Mouse (Mus musculus) retina, postnatal 1 day (tissue): Measurements from ENCODE around the gene Epha6.
"Not testable (repeated sequence)": the region's sequence is repeated elsewhere in the genome, so short reads cannot be mapped to it uniquely, and the experiment has no call there.

Source experiments
- DNase-seq: peaks from one replicate; pipeline ENCODE4 v3.0.0-alpha.2; 2012

Gene Epha6

DNA sequence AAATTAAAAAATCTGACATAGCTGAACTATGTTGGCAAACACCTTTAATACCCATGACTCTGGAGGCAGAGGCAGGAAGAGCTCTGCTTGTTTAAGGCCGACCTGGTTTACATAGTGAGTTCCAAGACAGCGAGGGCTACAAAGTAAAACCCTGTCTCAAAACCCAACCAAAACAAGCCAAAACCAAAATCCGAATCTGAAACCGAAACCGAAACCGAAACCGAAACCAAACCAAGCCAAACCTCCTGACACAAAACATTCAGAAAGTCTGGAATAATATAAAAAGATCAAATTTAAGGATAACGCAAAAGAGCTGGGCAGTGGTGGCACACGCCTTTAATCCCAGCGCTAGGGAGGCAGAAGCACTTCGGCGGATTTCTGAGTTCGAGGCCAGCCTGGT lies 725.3 kb downstream of the Epha6 start:
- DNase-seq = no peak

DNA sequence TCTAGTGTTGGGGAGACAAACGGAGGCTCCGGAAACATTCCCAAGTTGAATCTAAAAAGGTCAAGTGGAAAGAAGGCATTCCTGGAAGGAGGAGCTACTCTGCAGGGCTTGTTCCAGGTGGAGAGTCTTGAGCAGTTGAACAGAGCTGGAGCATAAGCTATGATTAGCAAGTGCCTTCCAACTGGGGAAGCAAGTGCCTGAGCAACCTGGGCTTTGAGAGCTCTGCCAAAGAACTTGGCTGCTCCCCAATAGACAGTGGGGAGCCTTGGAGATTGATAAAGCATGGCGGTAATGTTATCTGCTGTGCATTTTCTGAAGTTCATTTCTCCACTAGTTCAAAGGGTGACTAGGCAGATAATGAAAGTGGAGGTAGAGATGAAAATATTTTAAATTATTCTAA lies 733.5 kb downstream of the Epha6 start:
- DNase-seq = no peak

DNA sequence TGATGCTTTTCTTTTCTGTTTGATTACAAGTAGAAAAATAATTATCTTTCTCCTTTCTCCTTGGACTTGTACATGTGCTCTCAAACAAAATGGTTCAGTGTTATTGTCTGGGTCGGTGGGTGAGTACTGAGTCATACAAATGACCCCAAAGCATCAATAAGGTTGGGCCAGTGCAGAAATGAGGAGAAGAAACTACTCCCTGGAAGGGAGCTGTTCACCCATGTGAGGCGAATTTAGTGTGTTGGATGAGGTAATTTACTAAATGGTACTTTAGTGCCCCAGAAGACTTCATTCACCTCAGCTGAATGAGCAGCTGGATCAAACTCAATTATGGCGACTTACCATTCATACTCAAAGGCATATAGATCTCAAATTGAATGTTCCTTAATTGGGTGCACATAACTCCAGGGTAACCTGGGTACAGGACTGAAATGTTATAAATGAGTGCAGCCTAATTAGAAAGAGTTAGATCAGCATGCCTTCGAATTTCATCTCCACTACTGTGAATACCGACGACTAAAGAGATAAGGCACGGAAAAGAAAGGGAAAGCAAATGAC lies 751.1 kb downstream of the Epha6 start:
- DNase-seq = peak; percentile 41

DNA sequence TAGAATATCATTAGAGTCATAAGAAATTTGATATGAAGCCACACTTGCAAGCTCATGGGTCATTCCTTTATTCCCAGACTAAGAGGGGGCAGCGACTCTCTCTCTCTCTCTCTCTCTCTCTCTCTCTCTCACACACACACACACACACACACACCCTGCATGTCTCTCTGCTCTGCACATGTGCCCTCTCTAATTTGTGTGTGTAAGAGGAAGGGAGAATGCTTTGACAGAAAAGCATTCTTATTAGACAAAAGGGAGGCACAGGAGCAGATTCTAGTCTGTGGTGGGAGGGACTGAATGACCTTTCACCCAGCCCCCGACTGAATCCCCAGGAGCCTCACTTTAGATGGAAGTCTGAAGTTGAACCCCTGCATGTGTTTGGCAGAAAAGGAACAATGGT lies 752.6 kb downstream of the Epha6 start:
- no peak for DNase-seq

DNA sequence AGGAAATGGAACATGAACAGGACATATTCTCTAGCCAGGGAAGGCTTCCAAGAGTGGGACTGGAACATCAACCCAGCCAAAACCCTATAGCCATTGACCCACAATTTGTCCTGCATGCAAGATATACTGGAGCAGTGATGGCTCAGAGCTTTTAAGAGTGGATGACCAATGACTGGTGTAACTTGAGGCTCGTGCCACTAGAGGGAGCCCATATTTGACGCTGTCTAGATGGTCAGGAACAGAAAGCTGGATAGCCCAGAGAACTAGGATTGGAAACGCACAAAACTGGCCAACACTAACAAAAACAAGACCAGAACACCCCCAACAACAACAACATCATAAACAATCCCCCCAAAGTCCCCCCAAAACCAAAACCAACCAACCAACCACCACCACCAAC lies 758.8 kb downstream of the Epha6 start:
- peak; percentile 52 for DNase-seq

DNA sequence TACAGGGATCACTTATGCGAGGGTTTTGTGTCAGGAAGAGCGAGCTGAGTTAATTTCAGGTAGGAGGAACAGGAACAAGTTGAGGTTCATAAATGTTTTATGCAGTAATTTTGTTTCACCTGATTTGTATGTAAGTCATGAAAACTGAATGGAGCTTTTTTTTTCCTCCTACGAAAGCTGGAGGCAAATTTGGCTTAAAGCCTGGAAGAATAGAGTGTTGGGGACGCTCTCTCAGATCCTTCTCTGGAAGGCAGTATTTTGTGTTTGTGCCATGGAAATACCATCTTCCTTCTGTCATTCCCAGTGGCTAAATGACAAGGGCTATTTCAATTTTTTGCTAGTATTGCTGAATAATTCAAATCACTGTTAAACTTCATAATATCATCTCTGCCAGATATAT lies 768.6 kb downstream of the Epha6 start:
- DNase-seq = no peak

DNA sequence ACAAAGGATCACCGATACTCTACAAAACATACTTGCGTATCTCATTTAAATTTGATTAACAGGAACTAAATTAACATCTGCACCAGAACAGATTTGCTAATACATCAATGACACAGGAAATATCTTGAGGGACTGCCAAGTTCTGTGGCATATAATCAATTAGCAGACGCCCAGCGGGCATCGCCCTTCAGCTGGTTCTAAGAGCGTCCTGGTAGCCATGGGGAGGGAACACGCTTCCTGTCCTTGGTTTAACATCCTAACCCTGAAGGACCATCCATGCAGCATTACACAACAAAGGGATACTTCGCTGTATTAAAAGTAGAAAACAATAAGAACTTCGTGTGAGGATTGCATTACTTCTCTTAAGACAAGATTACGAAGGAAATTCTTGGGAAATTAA lies 769.0 kb downstream of the Epha6 start:
- DNase-seq = no peak

DNA sequence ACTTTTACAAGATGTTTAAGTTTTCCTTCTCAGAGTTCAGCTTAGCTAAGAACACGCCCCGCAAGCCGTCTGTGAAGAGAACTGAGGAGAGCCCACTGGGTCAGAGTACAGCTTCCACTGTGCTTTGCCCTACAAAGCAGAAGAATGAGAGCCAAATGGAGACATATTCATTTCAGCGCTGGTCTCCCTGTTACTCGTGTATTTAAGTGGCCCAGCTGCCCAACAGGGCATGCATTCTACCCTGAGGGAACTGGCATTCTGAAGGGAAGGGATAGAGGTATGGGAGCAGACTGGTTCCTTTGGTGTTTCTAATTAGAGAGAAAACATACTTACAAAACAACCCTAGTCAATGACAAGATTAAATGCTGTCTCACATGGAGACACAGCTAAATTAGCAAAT lies 772.9 kb downstream of the Epha6 start:
- DNase-seq = peak; percentile 10

DNA sequence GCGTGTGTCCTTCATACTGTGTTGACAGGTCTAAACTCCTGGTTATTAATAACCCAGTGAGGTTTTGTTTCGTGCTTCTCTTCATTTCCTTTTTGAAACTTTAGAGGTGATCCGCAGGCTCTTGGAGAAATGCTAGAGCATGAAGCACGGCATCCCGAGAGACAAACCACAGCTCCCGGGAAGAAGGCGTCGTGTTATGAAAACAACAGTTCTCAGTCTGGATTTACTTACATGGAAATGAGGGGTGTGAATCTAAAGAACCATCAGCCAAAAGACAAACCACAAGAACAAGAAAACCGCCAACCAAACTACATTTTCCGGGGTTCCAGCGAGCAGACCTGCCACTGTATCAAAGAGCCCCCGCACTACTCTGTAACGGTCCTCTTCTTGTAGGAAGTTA lies 775.7 kb downstream of the Epha6 start:
- DNase-seq = no peak

DNA sequence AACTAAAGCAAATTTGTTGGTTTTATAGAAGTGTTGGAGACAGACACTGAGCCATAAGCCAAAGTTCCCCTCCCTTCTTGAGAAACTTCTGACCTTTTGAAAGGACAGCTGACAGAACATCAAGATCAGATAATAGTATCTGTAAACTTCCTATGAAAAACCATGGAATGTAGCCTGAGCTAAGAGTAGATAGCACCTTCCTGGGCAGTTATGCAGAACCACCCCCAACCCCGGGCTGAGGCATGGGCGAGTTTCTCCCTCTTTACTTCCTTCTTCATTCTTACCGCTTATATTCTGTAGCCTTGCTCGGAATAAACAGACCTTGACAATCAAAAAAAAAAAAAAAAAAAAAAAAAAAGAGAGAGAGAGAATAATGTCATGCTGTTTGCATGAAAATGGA lies 805.5 kb downstream of the Epha6 start:
- DNase-seq = not testable (repeated sequence)

DNA sequence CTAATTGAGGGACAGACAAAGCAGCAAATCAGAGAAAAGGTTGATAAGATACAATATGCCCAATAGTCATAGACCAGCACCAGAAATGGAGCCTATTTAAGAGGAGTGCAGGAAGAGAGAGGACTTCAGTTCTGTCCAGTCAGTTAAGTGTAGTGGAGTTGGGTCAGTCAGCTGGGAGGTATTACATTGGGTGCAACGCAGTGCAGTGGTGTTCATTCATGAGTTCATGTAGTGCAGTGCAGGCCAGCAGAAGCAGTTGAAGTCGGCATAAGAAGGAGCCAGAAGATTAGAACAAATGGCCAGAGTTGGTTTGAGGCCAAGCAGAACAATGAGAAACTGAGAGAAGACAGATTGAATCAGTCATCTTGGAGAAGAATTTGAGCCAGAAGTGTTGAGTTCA lies 833.0 kb downstream of the Epha6 start:
- DNase-seq = no peak

DNA sequence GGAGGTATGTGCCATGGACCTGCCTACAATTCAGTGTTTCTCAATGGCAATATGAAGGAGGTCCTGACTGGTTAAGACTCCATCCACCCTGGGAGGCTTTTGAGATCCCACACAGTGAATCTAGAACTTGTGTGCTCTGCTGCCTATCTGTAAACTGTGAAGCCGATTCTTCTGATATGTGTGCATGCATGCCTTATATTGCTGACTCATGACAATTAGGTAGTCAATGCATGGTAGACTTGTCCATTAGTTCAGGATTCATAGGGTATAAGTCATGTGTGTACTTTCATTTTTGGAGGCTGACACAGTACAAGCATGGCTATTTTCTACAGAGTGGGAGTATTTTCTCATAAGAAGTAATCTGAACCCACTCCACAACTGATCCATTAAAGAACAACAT lies 834.9 kb downstream of the Epha6 start:
- DNase-seq = no peak

DNA sequence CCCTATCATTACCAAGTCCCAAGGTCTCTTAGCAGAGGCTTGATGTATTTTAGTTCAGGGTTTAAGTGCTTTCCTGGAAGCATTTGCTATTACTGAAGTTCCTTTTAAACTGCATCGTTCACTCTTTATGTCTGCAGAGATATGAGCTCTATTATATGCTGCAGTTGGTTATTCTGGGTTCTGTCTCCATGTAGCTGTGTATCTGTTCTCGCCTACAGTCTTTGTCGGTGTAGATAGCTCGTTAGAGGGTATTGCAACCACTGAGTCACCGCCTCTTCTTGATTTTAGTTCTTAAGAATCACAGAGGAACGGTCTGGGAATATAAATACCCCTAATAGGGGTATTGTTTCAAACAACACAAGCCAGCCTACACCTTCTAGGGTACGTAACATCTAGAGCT lies 835.4 kb downstream of the Epha6 start:
- no peak for DNase-seq

DNA sequence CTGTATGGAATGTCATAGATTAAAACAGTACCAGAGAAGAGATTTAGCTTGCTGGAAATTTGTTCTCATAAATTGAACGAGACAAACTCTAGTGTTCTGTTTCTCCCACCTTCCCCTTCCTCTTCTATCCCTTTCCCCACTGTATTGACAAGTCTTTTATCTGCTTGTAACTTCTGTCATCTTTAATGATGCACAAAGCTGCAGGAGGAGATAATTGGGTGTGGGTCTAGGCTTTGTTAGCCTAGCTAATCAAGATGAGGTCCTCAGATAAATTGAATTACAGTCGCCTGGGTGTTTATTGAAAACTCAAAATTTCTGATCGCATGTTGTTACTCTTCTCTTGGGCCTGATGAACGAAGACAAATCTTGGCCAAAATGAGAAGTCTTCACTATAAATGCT lies 844.5 kb downstream of the Epha6 start:
- no peak for DNase-seq

DNA sequence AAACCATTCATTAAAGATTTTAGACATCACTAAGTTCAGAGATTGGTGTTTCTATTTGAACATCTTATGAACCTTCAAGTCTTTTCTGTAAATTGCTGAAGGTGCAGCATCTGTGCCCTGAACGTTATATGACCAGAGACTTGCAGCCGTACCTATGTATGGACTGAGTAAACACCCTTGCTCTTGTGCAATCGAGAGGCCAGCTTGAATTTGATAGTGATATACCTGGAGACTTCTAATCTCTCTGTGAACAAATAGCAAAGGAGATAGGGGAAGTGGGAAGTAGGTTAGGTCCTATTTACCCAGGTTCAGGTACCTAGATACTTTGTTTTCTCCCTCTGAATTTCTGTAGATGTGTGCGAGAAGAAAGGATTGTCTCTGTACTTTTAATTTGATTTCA lies 854.4 kb downstream of the Epha6 start:
- no peak for DNase-seq

DNA sequence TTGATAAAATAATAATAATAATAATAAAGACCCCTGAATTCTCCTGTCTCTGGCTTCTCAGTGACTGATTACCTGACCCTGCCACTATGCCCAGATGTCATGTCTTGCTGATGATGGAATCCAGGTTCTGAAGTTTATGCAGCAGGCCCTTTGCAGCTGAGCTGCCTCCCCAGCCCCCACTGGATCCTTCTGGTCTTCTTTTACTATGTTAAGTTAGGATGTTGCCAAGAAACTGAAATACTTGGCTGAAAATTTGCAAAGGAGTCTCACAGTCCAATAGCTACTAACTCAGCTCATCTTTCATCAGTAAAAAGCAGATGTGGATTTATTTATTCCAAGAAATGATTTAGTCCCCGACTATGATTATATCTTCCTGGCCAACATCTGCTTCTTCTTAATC lies 861.7 kb downstream of the Epha6 start:
- no peak for DNase-seq

DNA sequence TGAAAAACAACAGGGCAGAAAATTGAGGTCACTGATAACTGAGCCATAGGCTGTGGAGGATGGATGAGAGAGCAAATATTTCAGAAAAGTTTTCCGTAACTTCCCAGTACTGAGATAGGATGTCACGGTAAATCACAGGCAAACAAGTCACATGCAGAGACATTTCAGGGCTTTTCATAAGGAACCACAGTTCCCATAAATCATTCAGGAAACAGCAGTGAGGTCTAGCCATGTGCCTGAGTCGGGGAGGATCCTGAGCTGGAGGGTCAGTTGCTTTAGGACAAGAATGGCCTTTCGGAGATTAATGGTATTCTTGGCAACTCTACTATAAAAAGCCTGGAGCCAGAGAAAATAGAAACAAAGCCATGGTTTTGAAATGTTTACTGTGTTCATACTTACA lies 889.8 kb downstream of the Epha6 start:
- DNase-seq = no peak

DNA sequence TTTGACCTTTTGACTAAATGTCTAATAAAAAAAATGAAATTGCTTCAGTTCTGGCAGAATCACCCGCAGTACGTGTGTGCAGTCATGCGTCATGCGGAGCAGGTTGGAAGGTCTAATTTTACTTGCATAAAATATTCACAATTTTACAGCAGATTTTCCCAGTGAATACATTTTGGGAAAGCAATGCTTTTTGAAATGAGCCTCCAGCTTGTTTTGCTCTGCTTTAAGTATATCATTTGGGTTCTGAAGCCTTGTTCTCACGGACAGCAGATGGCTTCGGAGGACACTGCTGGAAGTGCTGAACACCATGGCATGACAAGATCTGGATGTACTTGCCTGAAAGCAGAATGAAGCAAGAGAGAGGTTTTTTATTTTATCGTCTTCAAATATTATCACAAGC lies 912.1 kb downstream of the Epha6 start:
- no peak for DNase-seq

DNA sequence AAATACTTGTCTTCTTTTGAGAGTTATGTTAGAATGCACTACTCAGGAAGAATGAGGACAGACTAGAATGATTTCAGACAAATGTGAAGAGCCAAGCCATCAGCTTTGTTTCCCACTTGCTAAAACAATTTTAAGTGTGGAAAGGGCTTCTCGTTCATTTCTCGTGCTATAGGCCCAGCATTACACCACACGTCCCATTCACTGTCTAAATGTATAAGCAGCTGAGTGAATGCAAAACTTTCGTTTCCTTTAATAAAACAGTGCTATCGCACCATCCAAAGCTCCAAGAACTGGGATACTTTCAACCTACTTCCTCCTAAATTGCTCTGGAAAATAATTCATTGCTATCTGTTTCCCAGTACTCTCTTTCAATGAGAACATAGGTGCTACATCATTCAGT lies 916.2 kb downstream of the Epha6 start:
- DNase-seq = no peak

DNA sequence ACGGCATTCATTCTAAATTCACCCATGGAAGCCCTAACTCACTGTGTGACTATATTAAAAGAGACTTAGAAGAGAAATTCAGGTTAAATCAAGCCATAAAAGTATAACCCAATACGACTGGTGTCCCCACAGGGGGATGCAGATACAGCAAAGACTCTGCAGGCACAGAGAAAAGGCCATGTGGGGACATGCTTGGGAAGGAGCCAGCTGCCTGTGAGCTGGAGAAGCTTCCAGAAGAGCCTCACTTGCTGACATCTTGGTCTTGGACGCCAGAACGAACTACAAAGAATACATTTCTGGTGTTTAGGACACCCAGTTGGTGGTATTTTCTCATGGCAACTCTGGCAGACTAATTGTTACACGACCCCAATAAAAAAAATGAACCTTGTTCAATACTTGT lies 920.2 kb downstream of the Epha6 start:
- DNase-seq = peak; percentile 7

DNA sequence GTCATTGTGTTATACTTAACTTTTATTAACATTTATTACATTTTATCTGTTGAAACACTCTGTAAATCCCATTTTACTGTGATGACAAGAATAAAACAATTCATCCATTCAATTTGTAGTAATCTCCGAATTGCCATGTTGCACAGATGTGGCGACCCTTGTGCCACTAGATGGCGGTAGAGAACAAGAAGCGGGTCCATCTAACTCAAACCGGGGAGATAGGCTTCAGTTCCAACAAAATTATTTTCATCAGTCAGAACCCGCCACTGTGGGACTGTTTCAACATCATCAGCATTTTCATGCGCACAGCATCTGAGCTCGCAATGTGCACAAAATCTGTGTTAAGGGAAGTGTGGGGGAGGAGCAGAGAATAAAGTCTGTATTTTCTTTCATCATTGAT lies 921.9 kb downstream of the Epha6 start:
- peak; percentile 83 for DNase-seq

DNA sequence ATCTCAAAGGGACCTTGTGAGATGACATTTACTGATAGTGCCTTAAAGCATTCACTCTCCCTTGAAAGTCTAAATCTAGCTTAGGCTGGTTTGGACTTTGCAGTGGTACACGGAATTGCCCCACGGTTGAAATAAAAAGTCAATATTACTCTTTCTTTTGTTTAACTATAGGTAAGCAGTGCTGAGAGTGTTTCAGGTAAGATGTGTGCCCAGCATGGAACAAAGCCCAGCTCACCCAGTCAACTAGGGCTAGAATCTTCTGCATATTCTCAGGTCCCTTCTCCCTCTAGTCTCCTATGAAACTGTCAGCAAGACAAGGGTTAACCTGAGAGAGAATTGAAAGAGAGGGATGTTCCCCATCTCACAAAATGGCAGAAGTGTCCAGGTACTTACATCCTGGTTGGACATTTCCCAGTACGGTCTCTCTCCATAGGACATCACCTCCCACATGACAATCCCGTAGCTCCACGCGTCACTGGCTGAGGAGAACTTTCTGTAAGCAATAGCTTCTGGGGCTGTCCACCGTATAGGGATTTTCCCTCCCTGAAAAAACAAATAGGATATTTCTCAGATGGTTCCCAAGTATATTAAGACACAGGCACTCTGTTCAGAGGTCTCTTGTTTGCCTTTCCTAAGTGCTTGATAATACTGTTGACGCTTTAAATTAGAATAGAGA lies 923.0 kb downstream of the Epha6 start:
- DNase-seq = no peak

DNA sequence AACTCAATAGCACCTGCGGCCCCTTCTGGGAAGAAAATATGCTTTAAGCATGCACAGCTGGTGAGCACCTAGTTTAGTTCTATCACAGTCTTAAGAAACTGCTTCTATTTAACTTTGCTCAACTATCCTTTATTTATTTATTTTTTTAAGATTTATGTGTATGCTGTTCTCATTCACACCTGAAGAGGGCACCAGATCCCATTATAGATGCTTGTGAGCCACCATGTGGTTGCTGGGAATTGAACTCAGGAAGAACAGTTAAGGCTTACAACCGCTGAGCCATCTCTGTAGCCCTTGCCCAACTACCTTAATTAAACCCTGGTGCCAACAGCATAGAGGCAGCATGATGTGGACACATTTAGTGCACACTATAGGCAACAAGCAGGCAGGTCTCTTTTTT lies 938.4 kb downstream of the Epha6 start:
- DNase-seq = no peak

DNA sequence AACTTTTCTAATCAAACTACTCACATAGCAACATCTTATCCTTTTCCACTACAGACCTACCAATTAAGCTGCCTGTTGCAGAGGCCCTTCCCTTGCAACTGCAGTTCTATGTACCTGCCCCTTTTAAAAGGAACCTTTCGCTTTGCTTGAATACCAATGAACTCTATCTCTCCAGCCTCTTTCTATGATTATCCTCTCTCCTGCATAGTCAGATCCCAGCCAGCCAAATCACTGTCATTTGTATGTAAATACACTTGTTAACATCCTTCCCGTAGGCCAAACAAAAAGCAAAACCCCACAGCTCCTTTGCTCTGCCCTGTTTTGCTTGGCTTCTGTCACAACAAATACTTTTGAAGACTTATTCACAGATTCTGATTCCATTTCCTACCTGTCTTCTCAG lies 961.6 kb downstream of the Epha6 start:
- DNase-seq = no peak

DNA sequence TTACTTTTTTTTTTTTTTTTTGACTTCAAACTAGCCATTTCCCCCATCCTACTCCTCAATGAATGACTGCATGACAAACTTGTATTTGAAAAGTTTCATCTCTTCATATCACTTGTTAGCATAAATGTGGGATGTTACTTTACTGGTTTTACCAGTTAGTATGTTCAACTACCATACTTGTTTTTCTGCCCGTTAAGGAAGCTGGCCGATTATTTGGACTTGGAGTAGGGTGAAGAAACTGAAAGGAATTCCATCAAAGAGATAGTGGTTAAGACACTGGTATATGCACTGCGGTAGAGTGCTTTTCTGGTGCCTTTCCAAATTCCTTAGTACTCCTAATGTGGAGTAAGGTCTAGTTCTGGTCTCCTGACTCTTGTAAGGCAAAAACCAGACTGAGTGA lies 965.3 kb downstream of the Epha6 start:
- DNase-seq = no peak
